Mouse (Mus musculus): ENCODE measurements around the gene Ppil1.

Ppil1 gene

GRCm38 (mm10) chr17:29210037-29210436 is 53.9 kb downstream of the Ppil1 start:
- in situ Hi-C loops (cut with MboI, MseI): no loop called here

GRCm38 (mm10) chr17:29206052-29206451 is 57.9 kb downstream of the Ppil1 start:
- in situ Hi-C loops (cut with MboI, MseI): no loop called here

GRCm38 (mm10) chr17:29202604-29203003 is 61.4 kb downstream of the Ppil1 start:
- in situ Hi-C loops (cut with MboI, MseI): no loop called here

Measured in regulatory T cell (primary cell).